Mouse (Mus musculus): ENCODE results near the gene Tbl3.

Tbl3 gene

GRCm38 (mm10) chr17:24653967-24654710 is 53.3 kb downstream of the Tbl3 start:
- DNase-seq (ENCODE audit: low spot score in 2 of 2): peak; percentile 29 to 75

DNA sequence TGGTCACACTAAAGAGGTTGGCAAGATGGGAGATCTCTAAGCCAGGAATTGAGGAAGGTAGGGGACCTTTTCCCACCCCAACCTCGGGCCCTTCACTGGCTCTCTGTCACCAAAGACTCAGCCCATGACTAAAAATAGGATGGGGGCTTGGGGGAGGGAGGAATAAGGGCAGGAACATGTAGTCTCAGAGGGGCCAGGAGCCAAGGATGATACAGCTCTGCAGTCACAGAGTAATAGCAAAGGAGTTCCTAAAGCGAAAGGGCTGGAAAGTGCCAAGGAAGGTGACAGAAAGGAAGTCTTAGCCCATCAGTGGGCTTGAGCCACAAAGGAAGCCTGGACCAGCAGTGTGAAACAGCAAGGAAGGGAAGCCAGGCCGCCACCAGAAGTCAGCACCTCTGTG is 55.6 kb downstream of the Tbl3 start:
- no peak for DNase-seq (ENCODE audit: low spot score in 2 of 2)

GRCm38 (mm10) chr17:24650766-24651165 is 56.7 kb downstream of the Tbl3 start:
- DNase-seq (ENCODE audit: low spot score in 2 of 2): no peak

DNA sequence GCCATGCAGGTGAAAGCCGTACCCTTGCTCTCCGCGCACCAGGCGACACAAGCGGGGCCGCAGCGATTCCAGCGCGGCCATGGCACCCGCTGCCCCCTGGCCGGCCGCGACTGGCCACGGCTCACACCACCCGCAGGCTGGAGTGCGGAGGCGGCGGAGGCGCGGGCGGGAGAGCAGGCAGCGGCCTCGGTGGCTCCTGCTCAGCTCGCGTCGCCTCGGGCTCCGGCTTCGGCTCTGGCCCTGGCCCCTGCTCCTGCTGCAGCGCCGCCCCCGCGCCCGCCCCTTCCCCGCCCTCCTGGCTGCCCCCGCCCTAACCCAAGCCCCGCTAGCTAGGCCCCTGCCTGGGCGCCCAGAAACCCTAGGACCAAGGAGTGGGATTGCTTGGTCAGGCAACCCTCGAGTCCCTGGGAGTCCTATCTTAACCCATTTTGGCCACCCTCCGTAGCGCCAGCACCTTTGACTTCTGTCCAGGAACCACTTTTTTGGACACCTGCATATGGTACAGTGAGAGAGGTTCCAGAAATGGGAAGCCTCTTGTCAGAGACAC is 57.3 kb downstream of the Tbl3 start, which contains the start of gene Slc9a3r2:
TSS of gene Slc9a3r2 (minus strand) at position 258 of the 547 bp plus-strand sequence.
- no peak for DNase-seq (ENCODE audit: low spot score in 2 of 2)

- no peak for DNase-seq (ENCODE audit: low spot score in 2 of 2)
These were observed 57.8 kb downstream of the Tbl3 start for GRCm38 (mm10) chr17:24649581-24650069.

- DNase-seq (ENCODE audit: low spot score in 2 of 2): no peak
These were observed 58.6 kb downstream of the Tbl3 start for GRCm38 (mm10) chr17:24648731-24649377.

Measured in thymus, postnatal 10 days (tissue).